7 mouse cellular contexts compared by ENCODE assay signal in the genomic region with DNA sequence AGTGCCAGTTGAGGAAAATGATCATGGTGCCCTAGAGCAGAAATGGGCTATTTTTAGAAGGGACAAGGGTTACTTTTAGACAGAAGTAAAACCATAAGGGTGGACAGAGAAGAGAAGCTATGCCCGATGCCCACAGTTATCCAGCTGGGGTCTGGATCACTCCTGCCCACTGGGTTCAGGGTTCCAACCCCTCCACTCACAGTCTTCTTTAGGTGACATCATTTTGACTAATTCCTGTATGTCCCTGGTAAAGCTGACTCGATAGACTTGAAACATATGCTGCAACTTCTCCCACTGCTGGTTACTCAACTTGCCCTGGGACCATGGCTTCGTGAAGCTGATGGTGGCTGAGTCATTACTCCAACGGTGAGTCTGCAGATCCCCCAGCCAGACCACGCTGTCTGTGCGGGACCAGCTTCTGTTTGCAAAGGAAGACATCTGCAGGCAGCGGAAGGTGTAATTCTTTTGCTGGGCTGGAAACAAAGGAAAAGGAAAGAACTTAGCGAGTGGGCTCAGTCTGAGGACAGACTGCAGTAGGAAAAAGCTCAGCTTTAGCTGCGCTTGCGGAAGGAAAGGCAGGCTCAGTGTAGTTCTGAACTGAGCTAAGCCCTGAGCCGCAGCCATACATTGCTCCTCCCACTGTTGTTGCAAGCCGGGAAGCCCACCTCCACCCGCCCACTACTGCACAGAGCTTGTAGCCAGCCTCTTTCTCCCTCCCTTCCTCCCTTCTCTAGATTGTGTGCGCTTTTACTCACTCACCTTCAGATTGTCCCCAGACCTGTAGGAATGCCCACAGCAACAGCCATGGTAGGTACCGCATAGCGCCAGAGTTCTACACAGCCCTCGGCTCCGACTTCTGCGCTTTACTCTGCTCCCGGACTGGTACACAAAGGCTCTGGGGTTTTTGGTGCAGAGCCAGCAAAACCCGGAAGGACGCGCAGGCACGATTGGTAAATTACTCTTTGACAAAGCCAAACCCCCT. TPM values are rescaled to one million over a fixed set of nuclear protein-coding genes. Genes with fewer than 3 reads are reported as not detected.
A peak's percentile ranks its signal among the peaks of the same experiment; 100 is the strongest.
DNase-seq lines count a peak whose midpoint lies in the region; ATAC-seq and TF ChIP-seq lines count a peak whose summit lies in the region.
"Not testable (repeated sequence)": the region's sequence is repeated elsewhere in the genome, so short reads cannot be mapped to it uniquely, and the experiment has no call there.

No protein-coding gene starts in this region.

- peak; percentile 81 for DNase-seq in adrenal gland, postnatal 25 days
- DNase-seq in heart, adult 8-10 months (ENCODE audit: low spot score), result peak; percentile 69
- DNase-seq in kidney, adult 2 months, result peak; percentile 84
- DNase-seq in midbrain, embryonic 14.5 days, result peak; percentile 88
- peak; percentile 40 for DNase-seq in spleen, adult 12 weeks (ENCODE audit: low spot score)

- peak; percentile 95 for ATAC-seq in embryonic facial prominence, embryonic 12.5 days (ENCODE audit: insufficient number of reproducible peaks, insufficient read depth, low FRiP score, low TSS enrichment)
- ATAC-seq in limb, embryonic 13.5 days (ENCODE audit: low FRiP score, low read depth), result peak; percentile 99
- peak; percentile 96 for ATAC-seq in midbrain, embryonic 14.5 days (ENCODE audit: low FRiP score, low TSS enrichment)

- H3K36me3 ChIP-seq in embryonic facial prominence, embryonic 12.5 days; kidney, adult 2 months (ENCODE audit: control insufficient read depth, insufficient read depth, low read length); limb, embryonic 13.5 days; midbrain, embryonic 14.5 days (ENCODE audit: control insufficient read depth, insufficient read depth, low read length): not testable (repeated sequence)

- H3K27me3 ChIP-seq in embryonic facial prominence, embryonic 12.5 days; kidney, adult 2 months (replicated peaks; ENCODE audit: control insufficient read depth, insufficient read depth, low read length); limb, embryonic 13.5 days; midbrain, embryonic 14.5 days (ENCODE audit: control insufficient read depth, insufficient read depth, low read length): not testable (repeated sequence)

- H3K9me3 ChIP-seq in embryonic facial prominence, embryonic 12.5 days; limb, embryonic 13.5 days; midbrain, embryonic 14.5 days (ENCODE audit: control insufficient read depth, low read length): not testable (repeated sequence)

- 4% methylated on average over 24 of the region's 24 CpGs for WGBS in embryonic facial prominence, embryonic 12.5 days
- 5% methylated on average over 24 of the region's 24 CpGs for WGBS in kidney, adult 2 months
- WGBS in limb, embryonic 13.5 days, result 7% methylated on average over 24 of the region's 24 CpGs
- 4% methylated on average over 23 of the region's 24 CpGs for WGBS in midbrain, embryonic 14.5 days

- peak overlapping the region; percentile 59 for H3K4me2 ChIP-seq in embryonic facial prominence, embryonic 12.5 days (replicated peaks)
- peak overlapping the region; percentile 68 for H3K4me2 ChIP-seq in limb, embryonic 13.5 days (replicated peaks)
- peak overlapping the region; percentile 63 for H3K4me2 ChIP-seq in midbrain, embryonic 14.5 days (ENCODE audit: low read length)

- peak overlapping the region; percentile 72 for H3K9ac ChIP-seq in embryonic facial prominence, embryonic 12.5 days
- peak overlapping the region; percentile 77 for H3K9ac ChIP-seq in limb, embryonic 13.5 days
- peak overlapping the region; percentile 65 for H3K9ac ChIP-seq in midbrain, embryonic 14.5 days (replicated peaks; ENCODE audit: low read length)

- TF ChIP-seq POLR2A in kidney, adult 2 months (IDR thresholded peaks at IDR 0.05; ENCODE audit: low read depth, low read length), result not testable (repeated sequence)

- TF ChIP-seq CTCF in kidney, adult 2 months (conservative IDR thresholded peaks at IDR 0.05; ENCODE audit: insufficient read depth, insufficient read length, low read depth, low read length), result not testable (repeated sequence)

- H3K4me3 ChIP-seq in embryonic facial prominence, embryonic 12.5 days, result peak overlapping the region; percentile 53
- H3K4me3 ChIP-seq in kidney, adult 2 months (ENCODE audit: insufficient read depth, low read depth, low read length), result peak overlapping the region; percentile 67
- H3K4me3 ChIP-seq in limb, embryonic 13.5 days, result peak overlapping the region; percentile 53
- peak overlapping the region; percentile 54 for H3K4me3 ChIP-seq in midbrain, embryonic 14.5 days (replicated peaks; ENCODE audit: low read depth, low read length)

- H3K4me1 ChIP-seq in embryonic facial prominence, embryonic 12.5 days; kidney, adult 2 months (ENCODE audit: control insufficient read depth, insufficient read depth, low read length); limb, embryonic 13.5 days; midbrain, embryonic 14.5 days (ENCODE audit: control insufficient read depth, insufficient read depth, low read length): not testable (repeated sequence)

- H3K27ac ChIP-seq in embryonic facial prominence, embryonic 12.5 days, result peak overlapping the region; percentile 92
- not testable (repeated sequence) for H3K27ac ChIP-seq in kidney, adult 2 months (ENCODE audit: insufficient read depth, low read depth, low read length)
- H3K27ac ChIP-seq in limb, embryonic 13.5 days, result peak overlapping the region; percentile 85
- H3K27ac ChIP-seq in midbrain, embryonic 14.5 days (replicated peaks; ENCODE audit: low read depth, low read length), result peak overlapping the region; percentile 89

RNA-seq across cellular contexts. Expression of a gene that starts 0.5 kb away (rescaled TPM):
- 306 and 446 TPM in 2 replicates for total RNA-seq in adrenal gland, postnatal 25 days (2021)
- polyA plus RNA-seq in embryonic facial prominence, embryonic 12.5 days (2016; fragmentation: Nextera tagmentation; extraction: Ambion mirVana), result 63.9 and 66.6 TPM in 2 replicates
- 1 to 10 TPM; 1.9 to 6.4 (median 3.0) TPM for total RNA-seq in heart, adult 8-10 months (2022)
- polyA plus RNA-seq in kidney, adult 2 months (2012; rRNA removed), result 13.8 and 17.5 TPM in 2 replicates
- polyA plus RNA-seq in limb, embryonic 13.5 days (2015; fragmentation: Nextera tagmentation; extraction: Ambion mirVana), result 41.2 and 41.9 TPM in 2 replicates
- 38.5 and 43.9 TPM in 2 replicates for polyA plus RNA-seq in midbrain, embryonic 14.5 days (2014; fragmentation: Nextera tagmentation; extraction: Ambion mirVana)
